Mouse (Mus musculus): Measurements from ENCODE around the gene Scn2a.
A peak's percentile ranks its signal among the peaks of the same experiment; 100 is the strongest.

Scn2a gene

DNA sequence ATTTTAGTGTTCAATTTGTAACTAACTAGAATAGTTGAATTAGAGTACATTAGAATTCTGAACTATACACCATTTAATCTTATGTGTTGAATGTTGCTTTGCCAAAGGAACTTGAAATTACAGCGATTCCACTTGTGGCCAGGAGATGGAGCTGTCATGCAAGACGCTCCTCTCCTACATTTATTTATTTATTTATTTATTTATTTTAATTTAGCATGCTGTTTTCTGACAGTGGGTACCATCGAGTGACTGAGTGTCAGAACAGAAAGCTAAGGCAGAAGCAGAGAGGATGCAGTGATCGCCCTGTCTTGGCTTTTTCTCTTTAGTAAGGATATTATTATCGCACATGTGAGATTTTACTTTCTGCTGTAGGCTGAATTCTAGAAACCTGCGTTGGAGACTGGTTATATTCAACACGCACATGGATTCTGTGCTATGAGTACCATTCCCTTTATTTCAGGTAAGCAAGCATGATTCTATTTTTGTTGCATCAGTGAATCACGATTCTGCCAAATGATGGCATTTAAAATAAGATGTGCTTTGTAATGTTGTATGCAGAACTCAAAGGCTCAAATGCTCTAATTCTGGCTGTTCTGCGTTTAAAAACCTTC is at the start of gene Scn2a:
Gene Scn2a, plus strand, starts transcription at position 216 of the 611 bp plus-strand sequence.
- peak; percentile 6 for DNase-seq

DNA sequence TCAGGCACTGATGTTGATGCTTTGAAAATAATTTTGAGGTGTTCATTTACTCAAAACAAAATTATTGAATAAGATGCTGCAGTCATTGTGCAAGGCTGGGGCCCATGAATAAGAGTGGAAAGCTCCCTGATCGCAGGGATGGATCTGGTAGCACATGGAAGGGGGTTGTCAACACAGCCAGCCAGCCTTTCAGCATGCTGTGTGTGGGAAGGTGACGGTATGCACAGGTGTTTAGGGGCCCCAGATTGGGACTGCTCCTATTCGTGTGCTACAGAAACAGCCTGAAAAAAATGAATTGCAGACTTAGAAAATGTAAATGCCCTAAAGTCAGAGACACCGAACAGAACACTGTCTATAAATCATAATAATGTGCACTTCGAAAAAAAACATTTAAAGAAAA is 32.9 kb upstream of the Scn2a start:
- DNase-seq = no peak

DNA sequence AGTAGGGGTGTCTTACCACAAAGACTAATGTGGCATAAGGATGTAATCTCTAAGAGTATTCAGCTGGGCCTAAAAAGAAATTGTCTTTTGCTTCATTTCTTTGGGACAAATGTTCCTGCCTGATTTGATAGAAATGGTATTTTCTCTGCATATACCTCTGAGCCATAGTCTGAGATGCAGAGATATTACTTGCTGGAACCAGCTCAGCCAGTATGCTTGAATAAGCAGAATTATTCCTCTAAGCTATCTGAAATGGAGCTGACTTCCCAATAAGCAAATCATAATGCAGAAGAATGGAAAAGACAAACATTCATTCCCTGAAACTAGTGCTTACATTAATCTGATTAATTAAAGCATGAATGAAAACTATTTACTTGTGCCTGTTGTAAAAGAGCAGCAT is 12.8 kb upstream of the Scn2a start:
- DNase-seq = no peak

DNA sequence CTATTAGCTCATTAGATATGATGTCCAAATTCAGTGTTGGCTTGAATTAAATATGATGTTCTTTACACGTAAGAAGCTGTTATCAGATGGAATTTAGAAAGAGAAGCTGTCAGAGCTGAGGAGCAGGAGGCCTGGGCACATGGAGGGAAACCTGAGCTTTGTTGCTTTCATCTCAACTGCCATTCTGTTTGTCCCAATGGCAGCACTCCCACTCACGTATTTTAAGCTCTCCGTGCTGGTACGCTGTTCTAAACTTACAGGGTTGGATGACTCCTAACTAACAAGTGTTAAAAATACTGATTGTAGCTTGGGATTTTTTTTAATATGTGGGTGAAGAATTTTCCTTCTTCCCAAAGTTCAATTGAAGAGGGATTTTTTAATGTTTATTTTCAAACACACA is 8.7 kb upstream of the Scn2a start:
- DNase-seq = no peak

DNA sequence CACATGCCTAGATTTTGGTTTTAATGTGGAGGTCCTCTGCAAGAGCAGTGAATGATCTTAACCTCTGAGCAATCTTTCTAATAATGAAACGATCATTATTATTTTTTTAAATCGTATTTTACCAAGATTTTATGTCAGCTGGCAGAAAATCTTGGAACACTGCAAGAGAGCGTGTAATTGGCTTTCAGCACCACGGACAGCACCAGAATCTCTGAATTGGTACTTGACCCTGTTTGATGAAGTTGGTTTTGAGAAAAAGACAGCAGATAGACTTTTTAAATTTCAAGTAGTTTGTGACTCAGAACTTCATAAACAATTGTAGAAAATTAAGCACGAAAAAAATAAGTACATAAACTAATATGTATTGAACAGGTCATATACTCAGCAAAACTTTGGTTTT is 790 bp upstream of the Scn2a start:
- peak; percentile 55 for DNase-seq

DNA sequence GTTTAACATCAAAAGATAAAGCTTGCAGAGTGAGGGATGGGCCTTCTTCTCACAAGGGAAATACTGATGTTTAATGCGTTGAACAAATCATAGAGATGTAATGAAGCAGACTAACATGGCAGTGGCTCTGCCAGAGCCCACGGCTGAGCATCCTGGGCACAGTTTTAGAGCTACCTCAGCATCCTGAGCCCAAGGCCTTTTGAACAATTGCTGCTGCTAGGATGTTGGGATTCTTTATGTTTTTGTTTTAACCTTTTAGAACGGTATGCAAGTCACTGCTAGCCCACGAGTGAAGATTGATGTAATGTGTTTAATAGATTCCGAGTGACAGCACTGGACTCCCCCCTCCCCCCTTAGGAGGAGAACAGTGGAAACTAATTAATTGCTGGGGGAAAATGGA is 683 bp downstream of the Scn2a start:
- no peak for DNase-seq

DNA sequence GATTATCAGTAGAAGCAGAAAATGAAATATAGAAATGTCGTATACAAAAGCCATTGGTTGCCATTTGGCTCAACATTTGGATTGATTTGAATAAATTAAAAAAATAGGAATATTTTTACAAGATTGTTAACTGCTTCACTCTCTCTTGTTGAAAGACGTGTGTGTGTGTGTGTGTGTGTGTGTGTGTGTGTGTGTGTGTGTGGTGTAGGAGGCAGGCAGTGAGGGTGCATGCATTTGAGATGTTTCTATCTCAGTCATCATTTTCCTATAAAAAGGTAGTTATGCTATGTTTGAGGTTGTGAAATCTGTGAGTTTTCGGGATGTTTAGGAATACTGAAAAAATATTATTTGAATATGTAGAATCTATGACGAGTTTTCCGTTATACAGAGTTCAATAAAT is 1.3 kb downstream of the Scn2a start:
- no peak for DNase-seq

DNA sequence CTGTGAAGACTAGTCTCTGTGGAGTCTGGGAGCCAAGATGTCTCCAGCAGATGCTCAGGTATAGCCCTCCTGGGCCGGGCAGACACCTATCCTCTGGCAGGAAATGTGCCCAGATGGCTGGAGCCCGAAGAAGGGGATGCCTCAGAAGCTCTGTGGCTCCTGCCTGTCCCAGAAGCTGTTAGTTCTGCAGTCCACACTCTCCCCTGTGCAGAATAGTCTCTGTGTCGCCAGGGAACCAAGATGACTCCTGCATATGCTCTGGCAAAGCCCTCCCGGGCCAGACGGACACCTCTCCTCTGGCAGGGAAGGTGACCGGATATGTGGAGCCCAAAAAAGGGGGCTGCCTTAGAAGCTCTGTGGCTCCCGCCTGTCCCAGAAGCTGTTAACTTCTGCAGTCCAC is 32.1 kb downstream of the Scn2a start:
- no peak for DNase-seq

DNA sequence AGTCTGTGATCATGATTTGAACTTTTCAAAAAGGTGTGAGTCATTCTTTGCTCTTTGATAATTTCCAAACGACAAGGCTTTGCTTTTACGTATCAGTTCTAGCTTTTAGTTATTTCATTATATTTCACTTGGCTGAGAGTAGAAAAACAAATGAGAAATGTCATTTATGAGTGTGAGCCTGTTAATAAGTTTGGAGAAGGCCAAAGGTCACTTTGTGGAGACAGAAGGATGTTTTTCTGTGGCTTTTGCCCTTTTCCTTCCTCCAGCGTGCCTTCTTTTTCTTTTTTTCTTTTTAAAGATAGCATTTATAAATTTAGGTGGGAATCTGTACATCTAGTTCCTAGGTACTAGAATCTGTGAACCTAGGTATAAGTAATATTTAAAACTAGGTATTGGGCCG is 36.5 kb downstream of the Scn2a start:
- DNase-seq = no peak

DNA sequence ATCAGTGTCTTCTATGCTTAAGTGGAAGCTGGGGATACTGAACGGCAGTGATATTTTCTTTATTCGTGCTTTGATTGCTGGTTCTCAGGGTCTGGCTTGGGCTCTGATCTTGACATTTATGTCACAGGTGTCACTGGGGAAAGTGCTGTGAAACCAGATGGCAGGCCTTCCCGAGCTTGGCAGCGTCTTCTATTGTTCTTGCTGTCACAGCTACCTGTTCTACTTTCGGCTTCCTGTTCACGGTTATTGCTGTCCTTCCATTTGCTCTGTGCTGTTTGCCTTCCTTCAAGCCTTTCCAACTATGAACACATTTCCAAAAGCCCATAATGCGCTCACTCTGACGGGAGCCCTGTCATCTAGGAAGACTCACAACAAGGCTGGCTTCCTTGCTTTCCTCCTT is 37.9 kb downstream of the Scn2a start:
- no peak for DNase-seq

GRCm38 (mm10) chr2:65663892-65664291 is 43.3 kb downstream of the Scn2a start:
- no peak for DNase-seq

DNA sequence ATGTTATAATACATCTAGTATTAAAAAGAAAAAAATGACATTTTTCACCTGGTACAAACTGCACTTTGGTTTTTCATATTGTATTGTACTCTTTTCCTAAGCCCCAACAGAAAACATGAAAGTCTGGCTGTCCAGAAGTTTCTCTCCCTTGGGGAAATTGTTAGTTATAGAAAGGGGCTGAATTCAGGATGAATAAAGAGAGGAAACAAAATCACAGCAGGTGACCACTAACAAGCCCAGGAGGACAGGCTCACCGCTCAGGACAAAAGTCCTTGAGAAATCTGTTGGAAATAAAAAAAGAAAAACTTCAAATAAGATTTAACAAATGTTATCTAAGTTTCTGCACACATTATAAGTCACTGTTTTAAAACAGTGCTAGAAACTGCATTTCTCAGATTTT is 43.9 kb downstream of the Scn2a start:
- DNase-seq = no peak

DNA sequence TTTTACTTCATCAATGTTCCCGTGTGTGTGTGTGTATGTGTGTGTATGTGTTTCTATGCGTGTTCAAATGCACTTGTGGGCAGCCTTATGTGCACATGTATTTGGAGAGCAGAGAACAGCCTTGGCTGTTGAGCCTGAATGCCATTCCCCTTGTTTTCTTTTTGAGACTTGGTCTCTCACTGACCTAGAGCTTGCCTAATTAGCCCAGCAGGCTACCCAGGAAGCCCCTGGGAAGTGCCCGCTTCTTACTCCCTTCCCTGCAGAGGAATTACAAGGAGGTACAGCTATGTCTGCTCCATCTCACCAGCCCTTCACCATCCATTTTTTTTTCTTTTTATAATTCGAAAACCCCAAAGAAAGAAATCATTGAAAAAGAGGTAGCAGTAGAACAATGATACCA is 44.6 kb downstream of the Scn2a start:
- no peak for DNase-seq

DNA sequence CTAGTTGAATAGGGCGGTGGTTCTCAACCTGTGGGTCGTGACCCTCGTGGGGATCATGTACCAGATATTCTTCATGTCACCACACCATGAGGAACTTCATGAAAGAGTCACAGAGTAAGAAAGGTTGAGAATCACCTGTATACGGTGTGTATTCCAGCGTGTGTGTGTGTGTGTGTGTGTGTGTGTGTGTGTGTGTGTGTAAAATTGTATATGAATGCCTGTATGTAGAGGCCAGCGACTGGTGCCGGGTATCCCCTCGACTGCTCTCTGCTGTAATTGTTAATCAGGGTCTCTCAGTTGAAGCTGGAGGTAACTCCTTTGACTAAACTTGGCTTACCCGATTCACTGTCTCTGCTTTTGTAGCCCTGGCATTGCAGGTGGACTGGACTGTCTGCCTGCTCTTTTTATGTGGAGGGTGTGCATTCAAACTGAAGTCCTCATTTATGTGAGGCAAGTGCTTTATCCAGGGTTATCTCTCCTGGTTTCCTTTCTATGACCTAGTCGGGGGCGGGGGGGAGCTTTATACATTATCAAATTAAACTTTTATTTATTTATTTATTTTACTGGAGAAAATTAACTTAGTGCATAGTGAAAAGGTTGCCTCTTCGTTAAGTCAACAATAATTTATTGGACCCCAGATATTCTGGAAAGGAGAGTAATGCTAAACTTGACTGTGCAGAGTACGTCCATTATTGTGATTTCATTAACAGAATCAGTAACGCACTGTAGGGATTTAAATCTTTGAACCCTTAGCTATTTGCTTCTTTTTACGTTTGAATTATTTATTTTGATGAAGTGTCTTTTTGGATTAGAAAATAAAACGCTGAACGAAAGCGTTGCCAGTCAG is 47.2 kb downstream of the Scn2a start:
- no peak for DNase-seq

- DNase-seq = peak; percentile 41
Measured at GRCm38 (mm10) chr2:65668437-65669135, 48.0 kb downstream of the Scn2a start.

GRCm38 (mm10) chr2:65669561-65669960 is 49.0 kb downstream of the Scn2a start:
- DNase-seq = no peak

- DNase-seq = no peak
Measured at GRCm38 (mm10) chr2:65670153-65670817, 49.7 kb downstream of the Scn2a start.

- DNase-seq = no peak
Measured at GRCm38 (mm10) chr2:65679621-65680020, 59.0 kb downstream of the Scn2a start.

GRCm38 (mm10) chr2:65685151-65685550 is 64.6 kb downstream of the Scn2a start:
- no peak for DNase-seq

DNA sequence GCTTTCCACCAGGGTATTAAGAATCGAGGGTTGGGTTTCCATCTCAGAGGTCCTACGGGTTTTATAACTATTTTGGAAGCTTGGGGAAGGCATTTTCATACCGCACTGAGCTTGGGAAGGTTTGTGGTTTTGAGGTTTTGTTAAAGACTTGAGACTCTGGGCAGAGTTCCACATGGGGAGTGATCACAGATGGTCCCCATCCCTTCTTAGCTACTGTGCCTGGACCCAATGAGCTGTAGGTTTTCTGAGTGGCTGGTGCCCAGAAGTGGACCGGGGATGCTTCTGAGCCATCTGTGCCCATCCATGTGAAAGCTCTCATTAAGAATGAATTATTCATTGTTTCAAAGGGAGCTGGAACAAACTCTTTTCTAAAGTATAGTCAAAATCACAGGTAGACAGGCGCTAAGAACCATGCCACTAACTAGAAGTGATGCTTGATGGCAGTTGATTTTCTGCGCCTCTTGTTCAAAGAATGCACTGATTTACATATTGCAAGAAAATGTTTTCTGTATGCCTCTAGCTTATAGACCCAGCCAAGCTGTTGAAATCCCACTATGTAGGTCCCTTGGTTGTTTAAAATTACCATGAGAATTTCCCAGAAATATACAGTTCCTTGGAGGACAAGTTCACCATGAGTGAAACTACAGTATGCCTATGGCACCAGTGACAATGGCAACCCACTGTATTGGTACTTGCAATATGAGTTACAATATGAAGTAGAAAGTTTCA is 70.0 kb downstream of the Scn2a start:
- DNase-seq = no peak

DNA sequence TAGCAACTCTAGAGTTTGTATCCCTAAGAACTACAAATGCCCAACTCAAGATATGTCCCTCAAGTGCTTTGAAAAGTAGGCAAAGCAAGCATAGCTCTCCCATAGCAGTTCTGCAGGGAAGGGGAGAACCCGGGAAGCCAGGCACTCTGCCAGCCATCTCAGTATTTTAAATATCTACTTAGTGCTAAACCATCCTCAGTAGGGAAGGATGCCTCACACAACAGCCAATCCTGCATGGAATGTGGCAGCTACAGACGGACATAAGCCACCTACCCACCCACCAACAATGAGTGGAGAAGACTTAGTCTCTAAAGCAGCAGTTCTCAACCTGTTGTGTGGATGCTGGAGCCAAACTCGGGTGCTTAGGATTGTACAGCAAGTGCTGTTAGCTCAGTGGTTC is 73.9 kb downstream of the Scn2a start:
- no peak for DNase-seq

DNA sequence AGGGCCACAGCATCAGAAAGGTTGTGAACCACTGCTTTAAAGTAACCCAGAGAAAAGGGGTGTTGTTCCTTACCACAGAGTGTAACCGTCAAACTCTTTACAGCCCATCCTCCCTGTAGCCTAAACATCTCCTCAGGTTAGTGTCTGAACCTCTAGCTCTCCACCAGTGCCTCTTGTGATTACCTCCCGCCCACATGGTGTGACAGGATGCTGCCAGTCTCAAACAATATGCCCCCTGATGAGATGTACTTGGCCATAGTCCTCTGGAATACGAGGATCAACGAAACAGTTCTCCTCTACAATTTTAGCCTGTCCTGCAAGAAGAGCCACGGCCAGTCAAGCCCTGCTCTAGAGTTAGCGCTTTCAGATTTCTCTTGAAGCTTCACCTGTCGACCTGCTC is 74.5 kb downstream of the Scn2a start:
- DNase-seq = no peak

GRCm38 (mm10) chr2:65700246-65700645 is 79.7 kb downstream of the Scn2a start:
- DNase-seq = no peak

Measured in lung, postnatal 14 days (tissue).